Mouse (Mus musculus) megakaryocyte, adult 5-6 weeks (primary cell): ENCODE measurements around the gene Zfp936. TPM values are rescaled to one million over a fixed set of nuclear protein-coding genes. Genes with fewer than 3 reads are reported as not detected.
"Not testable (repeated sequence)": the region's sequence is repeated elsewhere in the genome, so short reads cannot be mapped to it uniquely, and the experiment has no call there.

Source experiments
- ATAC-seq: 2 replicates; pipeline ENCODE4 v1.8.0; 2016; ENCODE audit warnings: mild to moderate bottlenecking, inconsistent platforms; ENCODE audit not compliant: poor library complexity, severe bottlenecking
- total RNA-seq, 2 experiments: library from RNA; stranded (forward) in 1 of 2; stranded (reverse) in 1 of 2; fragments of 153-499, 151-499 nt in 1 of 2; fragments of 221-1000, 200-1000 nt in 1 of 2; gene quantifications; 2 replicates each; pipeline versions ENCODE4 v1.2.3 to v1.2.4; 2015 to 2017

Gene Zfp936
- not detected in 2 replicates for total RNA-seq (2015)
- not detected in 2 replicates for total RNA-seq (2017)

- ATAC-seq = not testable (repeated sequence)
Observed at GRCm38 (mm10) chr7:43113929-43114328, at the start of gene Zfp936. Gene Zfp936, plus strand, starts transcription at chr7:43114229.

GRCm38 (mm10) chr7:43077831-43078230 lies 36.2 kb upstream of the Zfp936 start:
- ATAC-seq = no peak

- not testable (repeated sequence) for ATAC-seq
Observed at GRCm38 (mm10) chr7:43128691-43129090, 14.7 kb downstream of the Zfp936 start.

- not testable (repeated sequence) for ATAC-seq
Observed at GRCm38 (mm10) chr7:43164121-43164520, 50.1 kb downstream of the Zfp936 start.

GRCm38 (mm10) chr7:43167101-43167500 lies 53.1 kb downstream of the Zfp936 start:
- not testable (repeated sequence) for ATAC-seq

- not testable (repeated sequence) for ATAC-seq
Observed at GRCm38 (mm10) chr7:43167811-43168210, 53.8 kb downstream of the Zfp936 start.

GRCm38 (mm10) chr7:43168212-43168611 lies 54.2 kb downstream of the Zfp936 start:
- not testable (repeated sequence) for ATAC-seq

GRCm38 (mm10) chr7:43177003-43177702 lies 63.1 kb downstream of the Zfp936 start:
- no peak for ATAC-seq

- not testable (repeated sequence) for ATAC-seq
Observed at GRCm38 (mm10) chr7:43213781-43214180, 99.8 kb downstream of the Zfp936 start.

Other genes with a start within 250 kb of the Zfp936 start
- gene Gm2381, start 247.0 kb upstream of the Zfp936 start, total RNA-seq (2015) = not detected in 2 replicates
- not detected in 2 replicates for gene Gm2381, start 247.0 kb upstream of the Zfp936 start, total RNA-seq (2017)
- not detected in 2 replicates for gene Vmn2r63, start 180.4 kb upstream of the Zfp936 start, total RNA-seq (2015)
- not detected in 2 replicates for gene Vmn2r63, start 180.4 kb upstream of the Zfp936 start, total RNA-seq (2017)
- gene Gm9268, start 95.5 kb upstream of the Zfp936 start, total RNA-seq (2015) = not detected in 2 replicates
- not detected in 2 replicates for gene Gm9268, start 95.5 kb upstream of the Zfp936 start, total RNA-seq (2017)
- gene Zfp715, start 199.1 kb downstream of the Zfp936 start, total RNA-seq (2015) = 19.6 and 23.7 TPM in 2 replicates
- gene Zfp715, start 199.1 kb downstream of the Zfp936 start, total RNA-seq (2017) = 15.9 and 23.5 TPM in 2 replicates
- gene Siglecf, start 237.1 kb downstream of the Zfp936 start, total RNA-seq (2015) = 9.6 and 9.9 TPM in 2 replicates
- gene Siglecf, start 237.1 kb downstream of the Zfp936 start, total RNA-seq (2017) = 6.5 and 8.7 TPM in 2 replicates